Mouse (Mus musculus): ENCODE data around the gene Pias1. TPM values are rescaled to one million over a fixed set of nuclear protein-coding genes. Genes with fewer than 3 reads are reported as not detected.
A peak's percentile ranks its signal among the peaks of the same experiment; 100 is the strongest.

The Pias1 gene
- polyA plus RNA-seq, 1 experiment from 2014 or later = 59.2 TPM

DNA sequence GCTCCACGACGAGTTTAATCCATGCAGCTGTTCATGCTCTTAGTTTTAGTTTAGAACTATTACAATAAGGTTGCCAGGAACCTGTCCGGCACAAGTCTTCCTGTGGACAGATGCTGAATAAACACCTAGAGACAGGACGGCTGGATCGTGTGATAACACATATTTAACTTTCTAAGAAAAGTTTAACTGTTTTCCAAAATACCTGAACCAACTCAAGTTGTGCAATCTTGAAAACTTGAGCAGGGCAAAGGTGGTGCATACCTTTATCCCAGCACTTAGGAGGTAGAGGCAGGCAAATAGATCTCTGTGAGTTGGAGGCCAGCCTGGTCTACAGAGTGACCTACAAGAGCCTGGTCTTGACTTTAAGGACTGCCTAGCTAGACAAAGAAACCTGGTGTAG, 152.8 kb downstream of the Pias1 start:
- no peaks in the 10 kb centered on the region for H3K9me3 ChIP-seq
- H3K27ac ChIP-seq = no peak overlapping the region
- H3K4me2 ChIP-seq = no peak overlapping the region
- no peak overlapping the region for H3K4me3 ChIP-seq
- H3K27me3 ChIP-seq = no peaks in the 10 kb centered on the region
- no peak for ATAC-seq (ENCODE audit: insufficient number of reproducible peaks, insufficient read depth, low FRiP score, low TSS enrichment, low read depth)
- WGBS = 78% methylated on average over 5 of the region's 5 CpGs
- peaks cover 18% of the 10 kb centered on the region for H3K4me1 ChIP-seq
- no peaks in the 10 kb centered on the region for H3K36me3 ChIP-seq
- H3K9ac ChIP-seq = no peak overlapping the region

DNA sequence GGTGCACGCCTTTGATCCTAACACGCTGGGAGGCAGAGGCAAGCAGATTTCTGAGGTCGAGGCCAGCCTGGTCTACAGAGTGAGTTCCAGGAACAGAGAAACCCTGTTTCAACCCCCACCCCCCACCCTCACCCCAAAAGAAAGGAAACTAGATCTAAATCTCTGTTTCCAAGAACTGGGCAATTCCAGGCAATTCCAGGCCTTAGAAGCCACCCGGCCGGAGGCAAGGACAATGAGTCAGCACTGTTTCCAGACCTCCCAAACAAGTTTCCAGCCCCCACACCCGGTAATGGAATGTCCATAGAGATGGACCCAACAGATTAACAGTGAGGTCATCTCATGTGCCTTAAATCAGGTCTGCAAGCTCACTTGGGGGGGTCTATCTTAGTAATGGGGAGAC, 157.8 kb downstream of the Pias1 start:
- H3K4me2 ChIP-seq = no peak overlapping the region
- no peak overlapping the region for H3K27ac ChIP-seq
- H3K9ac ChIP-seq = no peak overlapping the region
- H3K36me3 ChIP-seq = no peaks in the 10 kb centered on the region
- H3K9me3 ChIP-seq = no peaks in the 10 kb centered on the region
- peaks cover 20% of the 10 kb centered on the region for H3K4me1 ChIP-seq
- ATAC-seq (ENCODE audit: insufficient number of reproducible peaks, insufficient read depth, low FRiP score, low TSS enrichment, low read depth) = no peak
- WGBS = 76% methylated on average over 6 of the region's 6 CpGs
- no peaks in the 10 kb centered on the region for H3K27me3 ChIP-seq
- no peak overlapping the region for H3K4me3 ChIP-seq

GRCm38 (mm10) chr9:62828662-62829086, 159.1 kb downstream of the Pias1 start:
- Histone ChIP-seq H3K4me3 (peak overlapping the region; percentile 45), H3K36me3 (no peaks in the 10 kb centered on the region), H3K4me2 (peak overlapping the region; percentile 62), H3K4me1 (peaks cover 20% of the 10 kb centered on the region), H3K27ac (peak overlapping the region; percentile 65; the same call in 1 of the 2 replicates), H3K9ac (peak overlapping the region; percentile 52; the same call in 1 of the 2 replicates), H3K27me3 (no peaks in the 10 kb centered on the region), H3K9me3 (no peaks in the 10 kb centered on the region)
- WGBS = 1% methylated on average over 23 of the region's 23 CpGs
- peak; percentile 84 for ATAC-seq (ENCODE audit: insufficient number of reproducible peaks, insufficient read depth, low FRiP score, low TSS enrichment, low read depth)

Other genes starting within 250 kb of the Pias1 start
- gene Fem1b, start 176.0 kb downstream of the Pias1 start, polyA plus RNA-seq (2015; fragmentation: Nextera tagmentation; extraction: Ambion mirVana) = 19.8 and 20.2 TPM in 2 replicates
- 15.8 and 21.2 TPM in 2 replicates for gene Cln6, start 149.1 kb downstream of the Pias1 start, polyA plus RNA-seq (2015; fragmentation: Nextera tagmentation; extraction: Ambion mirVana)
- gene Calml4, start 129.8 kb downstream of the Pias1 start, polyA plus RNA-seq (2015; fragmentation: Nextera tagmentation; extraction: Ambion mirVana) = 5.9 and 9.8 TPM in 2 replicates
- gene Skor1, start 161.0 kb upstream of the Pias1 start, polyA plus RNA-seq (2015; fragmentation: Nextera tagmentation; extraction: Ambion mirVana) = 0.58 TPM in 1 of 2 replicates, not detected in the other

All from embryonic facial prominence, embryonic 13.5 days (tissue).